Mouse (Mus musculus): ENCODE results near the gene Glt1d1. TPM values are rescaled to one million over a fixed set of nuclear protein-coding genes. Genes with fewer than 3 reads are reported as not detected.
A peak's percentile ranks its signal among the peaks of the same experiment; 100 is the strongest.

Glt1d1 gene
- polyA plus RNA-seq, 1 experiment from 2014 or later: 0.91 TPM

GRCm38 (mm10) chr5:127660267-127660666 lies 28.2 kb downstream of the Glt1d1 start:
- Histone ChIP-seq H3K27me3 (no peaks in the 10 kb centered on the region), H3K4me3 (no peak overlapping the region), H3K9me3 (peaks cover 6% of the 10 kb centered on the region; the same call in 1 of the 2 replicates), H3K4me1 (no peaks in the 10 kb centered on the region), H3K9ac (no peak overlapping the region), H3K36me3 (no peaks in the 10 kb centered on the region), H3K27ac (no peak overlapping the region), H3K4me2 (no peak overlapping the region)
- 76% methylated on average over 5 of the region's 5 CpGs for WGBS
- ATAC-seq (ENCODE audit: insufficient number of reproducible peaks, insufficient read depth, low FRiP score, low TSS enrichment, low read depth): no peak

GRCm38 (mm10) chr5:127660979-127661378 lies 28.9 kb downstream of the Glt1d1 start:
- Histone ChIP-seq H3K4me3 (no peak overlapping the region), H3K9me3 (peaks cover 6% of the 10 kb centered on the region; the same call in 1 of the 2 replicates), H3K36me3 (no peaks in the 10 kb centered on the region), H3K4me2 (no peak overlapping the region), H3K9ac (no peak overlapping the region), H3K4me1 (no peaks in the 10 kb centered on the region), H3K27me3 (no peaks in the 10 kb centered on the region), H3K27ac (no peak overlapping the region)
- no peak for ATAC-seq (ENCODE audit: insufficient number of reproducible peaks, insufficient read depth, low FRiP score, low TSS enrichment, low read depth)
- 88% methylated on average over 5 of the region's 5 CpGs for WGBS

- Histone ChIP-seq H3K9ac (no peak overlapping the region), H3K4me1 (no peaks in the 10 kb centered on the region), H3K27me3 (no peaks in the 10 kb centered on the region), H3K9me3 (peaks cover 4% of the 10 kb centered on the region; the same call in 1 of the 2 replicates), H3K4me3 (no peak overlapping the region), H3K36me3 (no peaks in the 10 kb centered on the region), H3K4me2 (no peak overlapping the region), H3K27ac (no peak overlapping the region)
- no peak for ATAC-seq (ENCODE audit: insufficient number of reproducible peaks, insufficient read depth, low FRiP score, low TSS enrichment, low read depth)
- WGBS: 91% methylated on average over 8 of the region's 8 CpGs
Measured at GRCm38 (mm10) chr5:127673913-127674312, 41.9 kb downstream of the Glt1d1 start.

- Histone ChIP-seq H3K27ac (no peak overlapping the region), H3K27me3 (no peaks in the 10 kb centered on the region), H3K9ac (no peak overlapping the region), H3K36me3 (no peaks in the 10 kb centered on the region), H3K4me3 (no peak overlapping the region), H3K4me2 (no peak overlapping the region), H3K9me3 (peaks cover 4% of the 10 kb centered on the region; the same call in 1 of the 2 replicates), H3K4me1 (no peaks in the 10 kb centered on the region)
- ATAC-seq (ENCODE audit: insufficient number of reproducible peaks, insufficient read depth, low FRiP score, low TSS enrichment, low read depth): no peak
- WGBS: 93% methylated on average over 2 of the region's 2 CpGs
Measured at GRCm38 (mm10) chr5:127677561-127677960, 45.5 kb downstream of the Glt1d1 start.

- Histone ChIP-seq H3K27ac (no peak overlapping the region), H3K4me1 (no peaks in the 10 kb centered on the region), H3K4me2 (no peak overlapping the region), H3K27me3 (no peaks in the 10 kb centered on the region), H3K36me3 (no peaks in the 10 kb centered on the region), H3K9me3 (peaks cover 4% of the 10 kb centered on the region; the same call in 1 of the 2 replicates), H3K9ac (no peak overlapping the region), H3K4me3 (no peak overlapping the region)
- ATAC-seq (ENCODE audit: insufficient number of reproducible peaks, insufficient read depth, low FRiP score, low TSS enrichment, low read depth): no peak
- 95% methylated on average over 5 of the region's 5 CpGs for WGBS
Measured at GRCm38 (mm10) chr5:127678501-127678900, 46.4 kb downstream of the Glt1d1 start.

- Histone ChIP-seq H3K27me3 (no peaks in the 10 kb centered on the region), H3K9me3 (no peaks in the 10 kb centered on the region), H3K4me2 (no peak overlapping the region), H3K4me3 (no peak overlapping the region), H3K4me1 (no peaks in the 10 kb centered on the region; the same call in 1 of the 2 replicates), H3K27ac (no peak overlapping the region), H3K9ac (no peak overlapping the region), H3K36me3 (no peaks in the 10 kb centered on the region)
- WGBS: 63% methylated on average over 9 of the region's 9 CpGs
- no peak for ATAC-seq (ENCODE audit: insufficient number of reproducible peaks, insufficient read depth, low FRiP score, low TSS enrichment, low read depth)
Measured at GRCm38 (mm10) chr5:127688568-127689170, 56.6 kb downstream of the Glt1d1 start.

- H3K36me3 ChIP-seq: no peaks in the 10 kb centered on the region
- ATAC-seq (ENCODE audit: insufficient number of reproducible peaks, insufficient read depth, low FRiP score, low TSS enrichment, low read depth): no peak
- H3K9me3 ChIP-seq: no peaks in the 10 kb centered on the region
- no peak overlapping the region for H3K9ac ChIP-seq
- no peaks in the 10 kb centered on the region; the same call in 1 of the 2 replicates for H3K4me1 ChIP-seq
- H3K4me2 ChIP-seq: no peak overlapping the region
- WGBS: 80% methylated on average over 10 of the region's 10 CpGs
- no peak overlapping the region for H3K4me3 ChIP-seq
- H3K27ac ChIP-seq: no peak overlapping the region
- H3K27me3 ChIP-seq: no peaks in the 10 kb centered on the region
Measured at GRCm38 (mm10) chr5:127691085-127691484, 59.0 kb downstream of the Glt1d1 start.

- WGBS: 26% methylated on average over 21 of the region's 21 CpGs
- no peak for ATAC-seq (ENCODE audit: insufficient number of reproducible peaks, insufficient read depth, low FRiP score, low TSS enrichment, low read depth)
- peak overlapping the region; percentile 10; the same call in 1 of the 2 replicates for H3K4me2 ChIP-seq
- H3K27ac ChIP-seq: no peak overlapping the region
- H3K9me3 ChIP-seq: no peaks in the 10 kb centered on the region
- no peaks in the 10 kb centered on the region for H3K36me3 ChIP-seq
- H3K4me1 ChIP-seq: no peaks in the 10 kb centered on the region; the same call in 1 of the 2 replicates
- no peaks in the 10 kb centered on the region for H3K27me3 ChIP-seq
- no peak overlapping the region for H3K4me3 ChIP-seq
- H3K9ac ChIP-seq: no peak overlapping the region
Measured at GRCm38 (mm10) chr5:127691581-127691980, 59.5 kb downstream of the Glt1d1 start.

GRCm38 (mm10) chr5:127695898-127696297 lies 63.8 kb downstream of the Glt1d1 start:
- Histone ChIP-seq H3K9me3 (no peaks in the 10 kb centered on the region), H3K4me1 (no peaks in the 10 kb centered on the region; the same call in 1 of the 2 replicates), H3K9ac (no peak overlapping the region), H3K27ac (no peak overlapping the region), H3K36me3 (no peaks in the 10 kb centered on the region), H3K27me3 (no peaks in the 10 kb centered on the region), H3K4me2 (no peak overlapping the region), H3K4me3 (no peak overlapping the region)
- no peak for ATAC-seq (ENCODE audit: insufficient number of reproducible peaks, insufficient read depth, low FRiP score, low TSS enrichment, low read depth)
- WGBS: 67% methylated on average over 4 of the region's 4 CpGs

- WGBS: 92% methylated on average over 4 of the region's 4 CpGs
- H3K27me3 ChIP-seq: no peaks in the 10 kb centered on the region
- H3K27ac ChIP-seq: no peak overlapping the region
- H3K4me1 ChIP-seq: no peaks in the 10 kb centered on the region; the same call in 1 of the 2 replicates
- H3K9me3 ChIP-seq: no peaks in the 10 kb centered on the region
- no peak for ATAC-seq (ENCODE audit: insufficient number of reproducible peaks, insufficient read depth, low FRiP score, low TSS enrichment, low read depth)
- no peaks in the 10 kb centered on the region for H3K36me3 ChIP-seq
- H3K4me3 ChIP-seq: no peak overlapping the region
- H3K9ac ChIP-seq: no peak overlapping the region
- no peak overlapping the region for H3K4me2 ChIP-seq
Measured at GRCm38 (mm10) chr5:127696602-127697001, 64.5 kb downstream of the Glt1d1 start.

- Histone ChIP-seq H3K27ac (no peak overlapping the region), H3K4me3 (no peak overlapping the region), H3K9ac (no peak overlapping the region), H3K9me3 (no peaks in the 10 kb centered on the region), H3K36me3 (no peaks in the 10 kb centered on the region), H3K4me2 (no peak overlapping the region), H3K27me3 (no peaks in the 10 kb centered on the region), H3K4me1 (no peaks in the 10 kb centered on the region)
- 70% methylated on average over 2 of the region's 2 CpGs for WGBS
- no peak for ATAC-seq (ENCODE audit: insufficient number of reproducible peaks, insufficient read depth, low FRiP score, low TSS enrichment, low read depth)
Measured at GRCm38 (mm10) chr5:127698525-127698924, 66.5 kb downstream of the Glt1d1 start.

- no peaks in the 10 kb centered on the region for H3K9me3 ChIP-seq
- no peak for ATAC-seq (ENCODE audit: insufficient number of reproducible peaks, insufficient read depth, low FRiP score, low TSS enrichment, low read depth)
- no peaks in the 10 kb centered on the region for H3K4me1 ChIP-seq
- WGBS: 80% methylated on average over 5 of the region's 5 CpGs
- no peak overlapping the region for H3K4me3 ChIP-seq
- no peak overlapping the region for H3K9ac ChIP-seq
- H3K4me2 ChIP-seq: no peak overlapping the region
- H3K36me3 ChIP-seq: no peaks in the 10 kb centered on the region
- no peaks in the 10 kb centered on the region for H3K27me3 ChIP-seq
- no peak overlapping the region for H3K27ac ChIP-seq
Measured at GRCm38 (mm10) chr5:127699679-127700078, 67.6 kb downstream of the Glt1d1 start.
